Comparison of ENCODE assay signal across 12 mouse cellular contexts in the genomic region with DNA sequence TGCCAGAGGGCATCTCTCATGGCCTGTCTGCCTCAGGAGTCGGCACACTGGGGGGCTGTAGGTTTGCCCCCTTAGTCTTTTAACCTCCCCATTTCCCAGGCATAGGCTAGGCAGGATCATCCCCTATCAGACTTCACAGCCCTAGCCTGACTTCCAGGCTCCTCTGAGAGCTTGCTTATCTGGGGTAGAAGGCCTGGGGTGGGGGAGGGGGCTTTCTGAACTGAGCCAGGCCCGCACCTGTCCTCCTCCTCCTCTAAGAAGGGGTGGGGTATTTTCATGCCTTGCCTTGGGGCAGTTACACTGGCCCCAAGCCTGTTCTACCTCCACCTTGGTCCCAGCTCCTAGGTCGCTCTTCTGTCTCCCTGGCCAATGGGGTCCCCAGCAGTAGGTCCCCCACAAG. TPM values are rescaled to one million over a fixed set of nuclear protein-coding genes. Genes with fewer than 3 reads are reported as not detected.
DNase-seq lines count a peak whose midpoint lies in the region; ATAC-seq lines count a peak whose summit lies in the region.
"Had no signal": no experiment of that assay in that cellular context is flagged by ENCODE, and none has a peak within 500 bp of the region (broad histone marks: within the 10 kb centered on the region; RNA-seq: fewer than 3 reads in every experiment).

No protein-coding gene starts in this region.

- H3K27me3 ChIP-seq in hindbrain, embryonic 10.5 days (ENCODE audit: insufficient read depth, poor library complexity, severe bottlenecking), result peaks cover 92% of the 10 kb centered on the region
- peaks cover 71% of the 10 kb centered on the region for H3K27me3 ChIP-seq in hindbrain, embryonic 13.5 days
- peaks cover 77% of the 10 kb centered on the region for H3K27me3 ChIP-seq in embryonic facial prominence, embryonic 10.5 days (replicated peaks; ENCODE audit: low read depth, poor library complexity, severe bottlenecking)
- peaks cover 12% of the 10 kb centered on the region; the same call in 1 of the 2 replicates for H3K27me3 ChIP-seq in liver, embryonic 15.5 days
- H3K27me3 ChIP-seq in hindbrain, embryonic 16.5 days (replicated peaks; ENCODE audit: control insufficient read depth, insufficient read depth, low read length), result peaks cover 6% of the 10 kb centered on the region

- H3K9me3 ChIP-seq in hindbrain, embryonic 10.5 days, result no peaks in the 10 kb centered on the region
- H3K9me3 ChIP-seq in hindbrain, embryonic 13.5 days, result no peaks in the 10 kb centered on the region
- no peaks in the 10 kb centered on the region for H3K9me3 ChIP-seq in embryonic facial prominence, embryonic 10.5 days
- no peaks in the 10 kb centered on the region for H3K9me3 ChIP-seq in liver, embryonic 15.5 days (replicated peaks)
- no peaks in the 10 kb centered on the region for H3K9me3 ChIP-seq in hindbrain, embryonic 16.5 days (ENCODE audit: control insufficient read depth, low read length)
- H3K9me3 ChIP-seq: neural tube, embryonic 12.5 days had no signal

- no peak overlapping the region for H3K9ac ChIP-seq in hindbrain, embryonic 13.5 days
- 0 out of 2 replicates have a peak overlapping the region, but pooled peaks have one; percentile 15 for H3K9ac ChIP-seq in liver, embryonic 15.5 days
- no peak overlapping the region for H3K9ac ChIP-seq in hindbrain, embryonic 16.5 days (ENCODE audit: low read depth, low read length)
- H3K9ac ChIP-seq: neural tube, embryonic 12.5 days had no signal

- no peaks in the 10 kb centered on the region for H3K36me3 ChIP-seq in hindbrain, embryonic 10.5 days
- no peaks in the 10 kb centered on the region for H3K36me3 ChIP-seq in hindbrain, embryonic 13.5 days
- H3K36me3 ChIP-seq in embryonic facial prominence, embryonic 10.5 days (replicated peaks), result no peaks in the 10 kb centered on the region
- H3K36me3 ChIP-seq in liver, embryonic 15.5 days (replicated peaks), result no peaks in the 10 kb centered on the region
- H3K36me3 ChIP-seq in hindbrain, embryonic 16.5 days (ENCODE audit: control insufficient read depth, insufficient read depth, low read length), result no peaks in the 10 kb centered on the region
- H3K36me3 ChIP-seq: neural tube, embryonic 12.5 days had no signal

- peaks cover 87% of the 10 kb centered on the region for H3K4me1 ChIP-seq in hindbrain, embryonic 10.5 days (replicated peaks)
- peaks cover 16% of the 10 kb centered on the region for H3K4me1 ChIP-seq in hindbrain, embryonic 13.5 days (replicated peaks)
- peaks cover 89% of the 10 kb centered on the region for H3K4me1 ChIP-seq in embryonic facial prominence, embryonic 10.5 days
- peaks cover 65% of the 10 kb centered on the region for H3K4me1 ChIP-seq in liver, embryonic 15.5 days (replicated peaks)
- H3K4me1 ChIP-seq in hindbrain, embryonic 16.5 days (ENCODE audit: control insufficient read depth, insufficient read depth, low read depth, low read length), result no peaks in the 10 kb centered on the region

- H3K27ac ChIP-seq in hindbrain, embryonic 10.5 days, result peak overlapping the region; percentile 85
- no peak overlapping the region for H3K27ac ChIP-seq in hindbrain, embryonic 13.5 days
- peak overlapping the region; percentile 70; the same call in 1 of the 2 replicates for H3K27ac ChIP-seq in embryonic facial prominence, embryonic 10.5 days (replicated peaks)
- peak overlapping the region; percentile 81 for H3K27ac ChIP-seq in liver, embryonic 15.5 days (replicated peaks)
- H3K27ac ChIP-seq in hindbrain, embryonic 16.5 days (ENCODE audit: low read depth, low read length), result no peak overlapping the region
- H3K27ac ChIP-seq: hindbrain, postnatal 0 days; neural tube, embryonic 12.5 days had no signal

- DNase-seq in hindbrain, embryonic 10.5 days (ENCODE audit: low spot score), result no peak
- DNase-seq in ES-CJ7 (ENCODE audit: low read depth, low spot score), result peak; percentile 79
- no peak for DNase-seq in embryonic facial prominence, embryonic 10.5 days (ENCODE audit: low spot score)
- DNase-seq in layer of hippocampus, adult 11-12 months (ENCODE audit: low spot score), result no peak
- DNase-seq in cerebellum, postnatal 10 days, result no peak

- WGBS in hindbrain, embryonic 10.5 days, result 38% methylated on average over 3 of the region's 3 CpGs
- 43% methylated on average over 3 of the region's 3 CpGs for WGBS in hindbrain, embryonic 13.5 days
- WGBS in embryonic facial prominence, embryonic 10.5 days, result 35% methylated on average over 3 of the region's 3 CpGs
- 33% methylated on average over 3 of the region's 3 CpGs for WGBS in liver, embryonic 15.5 days (ENCODE audit: insufficient replicate concordance)
- WGBS in hindbrain, embryonic 16.5 days, result 46% methylated on average over 3 of the region's 3 CpGs

- peak overlapping the region; percentile 10; the same call in 1 of the 2 replicates for H3K4me3 ChIP-seq in hindbrain, embryonic 10.5 days
- H3K4me3 ChIP-seq in hindbrain, embryonic 13.5 days, result no peak overlapping the region
- peak overlapping the region; percentile 23; the same call in 1 of the 2 replicates for H3K4me3 ChIP-seq in embryonic facial prominence, embryonic 10.5 days
- peak overlapping the region; percentile 22 for H3K4me3 ChIP-seq in liver, embryonic 15.5 days (replicated peaks)
- H3K4me3 ChIP-seq in hindbrain, embryonic 16.5 days (ENCODE audit: low read length), result no peak overlapping the region
- H3K4me3 ChIP-seq: neural tube, embryonic 12.5 days had no signal

- no peak overlapping the region for H3K4me2 ChIP-seq in hindbrain, embryonic 13.5 days
- peak overlapping the region; percentile 50 for H3K4me2 ChIP-seq in liver, embryonic 15.5 days
- H3K4me2 ChIP-seq in hindbrain, embryonic 16.5 days (ENCODE audit: low read length), result no peak overlapping the region
- H3K4me2 ChIP-seq: neural tube, embryonic 12.5 days had no signal

- ATAC-seq in hindbrain, embryonic 13.5 days (ENCODE audit: low FRiP score), result no peak
- ATAC-seq in liver, embryonic 15.5 days (ENCODE audit: insufficient read depth), result peak; percentile 32
- no peak for ATAC-seq in hindbrain, embryonic 16.5 days
- ATAC-seq: activated CD4-positive, CD25-positive, alpha-beta regulatory T cell, adult 4 months; CD4-positive, CD25-positive, alpha-beta regulatory T cell, adult 4 months; hindbrain, postnatal 0 days had no signal

RNA-seq across cellular contexts. Expression of gene Llgl2, which starts 7.7 kb away (rescaled TPM):
- 10.4 and 11.9 TPM in 2 replicates for polyA plus RNA-seq in hindbrain, embryonic 10.5 days (2016; fragmentation: Nextera tagmentation; extraction: Ambion mirVana)
- polyA plus RNA-seq in hindbrain, embryonic 13.5 days (2015; fragmentation: Nextera tagmentation; extraction: Ambion mirVana), result 1.00 and 2.2 TPM in 2 replicates
- polyA plus RNA-seq in embryonic facial prominence, embryonic 10.5 days (2016; fragmentation: Nextera tagmentation; extraction: Ambion mirVana), result 15.3 and 15.5 TPM in 2 replicates
- polyA plus RNA-seq in liver, embryonic 15.5 days (2015; fragmentation: Nextera tagmentation; extraction: Ambion mirVana), result 11.9 and 16.2 TPM in 2 replicates
- 1.3 and 2.1 TPM in 2 replicates for polyA plus RNA-seq in hindbrain, embryonic 16.5 days (2015; fragmentation: Nextera tagmentation; extraction: Ambion mirVana)

RNA-seq across cellular contexts. Expression of gene Tsen54, which starts 17.0 kb away (rescaled TPM):
- 38.1 and 41.5 TPM in 2 replicates for polyA plus RNA-seq in hindbrain, embryonic 10.5 days (2016; fragmentation: Nextera tagmentation; extraction: Ambion mirVana)
- polyA plus RNA-seq in hindbrain, embryonic 13.5 days (2015; fragmentation: Nextera tagmentation; extraction: Ambion mirVana), result 24.5 and 25.4 TPM in 2 replicates
- polyA plus RNA-seq in embryonic facial prominence, embryonic 10.5 days (2016; fragmentation: Nextera tagmentation; extraction: Ambion mirVana), result 40.3 and 40.6 TPM in 2 replicates
- 13.7 and 18.7 TPM in 2 replicates for polyA plus RNA-seq in liver, embryonic 15.5 days (2015; fragmentation: Nextera tagmentation; extraction: Ambion mirVana)
- 18.7 and 23.3 TPM in 2 replicates for polyA plus RNA-seq in hindbrain, embryonic 16.5 days (2015; fragmentation: Nextera tagmentation; extraction: Ambion mirVana)

RNA-seq across cellular contexts. Expression of gene Caskin2, which starts 18.1 kb away (rescaled TPM):
- 19.0 and 21.5 TPM in 2 replicates for polyA plus RNA-seq in hindbrain, embryonic 10.5 days (2016; fragmentation: Nextera tagmentation; extraction: Ambion mirVana)
- polyA plus RNA-seq in hindbrain, embryonic 13.5 days (2015; fragmentation: Nextera tagmentation; extraction: Ambion mirVana), result 11.6 and 11.8 TPM in 2 replicates
- 20.3 and 20.4 TPM in 2 replicates for polyA plus RNA-seq in embryonic facial prominence, embryonic 10.5 days (2016; fragmentation: Nextera tagmentation; extraction: Ambion mirVana)
- polyA plus RNA-seq in liver, embryonic 15.5 days (2015; fragmentation: Nextera tagmentation; extraction: Ambion mirVana), result 5.7 and 6.7 TPM in 2 replicates
- polyA plus RNA-seq in hindbrain, embryonic 16.5 days (2015; fragmentation: Nextera tagmentation; extraction: Ambion mirVana), result 9.0 and 12.6 TPM in 2 replicates

RNA-seq across cellular contexts. Expression of gene Myo15b, which starts 26.7 kb away (rescaled TPM):
- 0.19 and 0.21 TPM in 2 replicates for polyA plus RNA-seq in hindbrain, embryonic 10.5 days (2016; fragmentation: Nextera tagmentation; extraction: Ambion mirVana)
- not detected in 2 replicates for polyA plus RNA-seq in hindbrain, embryonic 13.5 days (2015; fragmentation: Nextera tagmentation; extraction: Ambion mirVana)
- polyA plus RNA-seq in embryonic facial prominence, embryonic 10.5 days (2016; fragmentation: Nextera tagmentation; extraction: Ambion mirVana), result 0.07 and 0.16 TPM in 2 replicates
- 0.45 and 0.46 TPM in 2 replicates for polyA plus RNA-seq in liver, embryonic 15.5 days (2015; fragmentation: Nextera tagmentation; extraction: Ambion mirVana)
- 0.16 and 0.31 TPM in 2 replicates for polyA plus RNA-seq in hindbrain, embryonic 16.5 days (2015; fragmentation: Nextera tagmentation; extraction: Ambion mirVana)
- polyA plus RNA-seq: activated CD4-positive, CD25-positive, alpha-beta regulatory T cell, adult 4 months; CD4-positive, CD25-positive, alpha-beta regulatory T cell, adult 4 months had no signal

Comparison
In these comparisons a context has a peak if more than half of its experiments do, and no peak if none do; other contexts are left out.
1. H3K27ac ChIP-seq: peak in hindbrain, embryonic 10.5 days (single experiment), embryonic facial prominence, embryonic 10.5 days (single experiment) and liver, embryonic 15.5 days (single experiment); none in hindbrain, embryonic 13.5 days (single experiment) and hindbrain, embryonic 16.5 days (single experiment).
2. H3K4me3 ChIP-seq: peak in hindbrain, embryonic 10.5 days (single experiment), embryonic facial prominence, embryonic 10.5 days (single experiment) and liver, embryonic 15.5 days (single experiment); none in hindbrain, embryonic 13.5 days (single experiment) and hindbrain, embryonic 16.5 days (single experiment).